Mouse (Mus musculus) ES-Bruce4 (cell line): Measurements from ENCODE around the gene Dennd4b.

Experiments
- CTCF ChIP-seq: IDR thresholded peaks from one replicate; pipeline ENCODE4 v1.8.1; 2011; ENCODE audit warnings: low read depth, low read length
- EP300 ChIP-seq: IDR thresholded peaks from 2 replicates; pipeline ENCODE4 v1.6.1; 2011; ENCODE audit warnings: low read depth, low read length; ENCODE audit not compliant: insufficient read depth

DNA sequence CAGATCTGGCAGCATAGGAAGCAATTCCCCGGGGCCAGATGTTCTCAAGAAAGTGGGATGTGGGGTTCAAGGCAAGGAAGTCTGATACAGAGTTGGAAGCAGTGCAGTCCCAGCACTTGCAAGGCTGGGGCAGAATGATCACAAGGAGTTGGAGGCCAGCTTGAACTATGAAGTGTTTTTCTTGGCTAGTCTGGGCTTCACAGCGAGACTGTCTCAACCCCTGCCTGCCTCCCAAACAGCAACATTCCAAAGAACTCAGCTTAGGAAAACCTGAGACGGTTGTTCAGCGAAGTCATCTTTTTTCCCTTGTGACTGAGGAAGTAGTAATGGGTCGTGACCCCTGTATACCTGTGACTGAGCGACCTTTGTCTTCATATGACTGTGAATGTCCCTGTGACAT, 14.2 kb upstream of the Dennd4b start:
- TF ChIP-seq CTCF: no peak
- no peak for TF ChIP-seq EP300
